Mouse (Mus musculus): ENCODE data around the gene Slc35g3.

GRCm38 (mm10) chr11:69715482-69715881 is 46.3 kb downstream of the Slc35g3 start:
- TF ChIP-seq MYOD1 (IDR thresholded peaks at IDR 0.05; ENCODE audit: control insufficient read depth in 1 of 3, insufficient read length in 2 of 3, low read depth in 2 of 3) (no peak), POLR2A (IDR thresholded peaks at IDR 0.05; ENCODE audit: insufficient read length, low read depth) (no peak), E2F4 (IDR thresholded peaks at IDR 0.05; ENCODE audit: insufficient read depth) (no peak), MAX (IDR thresholded peaks at IDR 0.05; ENCODE audit: low read depth) (no peak)

Measured in myocyte (in vitro differentiated cells).